Mouse (Mus musculus) MEL (cell line): Measurements from ENCODE around the gene Palm. TPM values are rescaled to one million over a fixed set of nuclear protein-coding genes. Genes with fewer than 3 reads are reported as not detected.

Experiments
- DNase-seq: peaks from one replicate; pipeline ENCODE4 v3.0.0; 2011; ENCODE audit warnings: low read depth, low spot score
- H3K27ac ChIP-seq: 2 replicates; pipeline ENCODE4 v1.5.1; 2012; ENCODE audit warnings: low read depth, mild to moderate bottlenecking, control low read depth, low read length, moderate library complexity; ENCODE audit not compliant: control insufficient read depth
- H3K27me3 ChIP-seq, 2 experiments: fragments of 150-350 bp in 1 of 2; sonication (generic) in 1 of 2; 2 replicates each; pipeline ENCODE4 v1.6.1; 2012; ENCODE audit warnings: low read length in 2 of 2, mild to moderate bottlenecking in 2 of 2, improper control_type of control experiment in 1 of 2, moderate library complexity in 1 of 2; ENCODE audit not compliant: insufficient read depth in 2 of 2, control insufficient read depth in 1 of 2
- H3K36me3 ChIP-seq, 2 experiments: 2 replicates each; pipeline ENCODE4 v1.6.1; 2012 to 2014; ENCODE audit warnings: low read length in 2 of 2, improper control_type of control experiment in 1 of 2, inconsistent platforms in 1 of 2, mild to moderate bottlenecking in 1 of 2; ENCODE audit not compliant: insufficient read depth in 2 of 2, control insufficient read depth in 1 of 2
- H3K4me1 ChIP-seq, 2 experiments: fragments of 150-350 bp in 1 of 2; sonication (generic) in 1 of 2; 2 replicates each; pipeline ENCODE4 v1.6.1; 2012; ENCODE audit warnings: low read length in 2 of 2, improper control_type of control experiment in 1 of 2, mild to moderate bottlenecking in 1 of 2; ENCODE audit not compliant: insufficient read depth in 2 of 2, control insufficient read depth in 1 of 2
- H3K4me3 ChIP-seq, 2 experiments: fragments of 150-350 bp in 1 of 2; sonication (generic) in 1 of 2; 2 replicates each; pipeline ENCODE4 v1.5.1; 2012; ENCODE audit warnings: low read depth in 2 of 2, low read length in 2 of 2, mild to moderate bottlenecking in 2 of 2, moderate library complexity in 2 of 2, control low read depth in 1 of 2, improper control_type of control experiment in 1 of 2; ENCODE audit not compliant: control insufficient read depth in 1 of 2, insufficient read depth in 1 of 2
- H3K79me2 ChIP-seq: 2 replicates; pipeline ENCODE4 v1.6.1; 2012; ENCODE audit warnings: mild to moderate bottlenecking, low read length, moderate library complexity; ENCODE audit not compliant: control insufficient read depth, poor library complexity, insufficient read depth
- H3K9ac ChIP-seq: 2 replicates; pipeline ENCODE4 v1.6.1; 2012; ENCODE audit warnings: low read depth, mild to moderate bottlenecking, control low read depth, low read length, moderate library complexity; ENCODE audit not compliant: control insufficient read depth, poor library complexity, severe bottlenecking
- H3K9me3 ChIP-seq: fragments of 150-350 bp; sonication (generic); replicated peaks from 2 replicates; pipeline ENCODE4 v1.6.1; 2012; ENCODE audit warnings: mild to moderate bottlenecking, low read length, improper control_type of control experiment, moderate library complexity; ENCODE audit not compliant: insufficient read depth
- BHLHE40 ChIP-seq: IDR thresholded peaks from 2 replicates; pipeline ENCODE4 v1.6.1; 2012; ENCODE audit warnings: low read depth, mild to moderate bottlenecking, inconsistent platforms, low read length, improper control_type of control experiment, borderline replicate concordance
- CHD1 ChIP-seq: IDR thresholded peaks from 2 replicates; pipeline ENCODE4 v1.6.1; 2012; ENCODE audit warnings: low read depth, mild to moderate bottlenecking, inconsistent platforms, low read length, improper control_type of control experiment
- CHD2 ChIP-seq: IDR thresholded peaks from 2 replicates; pipeline ENCODE4 v1.6.1; 2011; ENCODE audit warnings: low read length, improper control_type of control experiment
- CTCF ChIP-seq, 3 experiments: IDR thresholded peaks in 2 of 3; conservative IDR thresholded peaks in 1 of 3; 2 replicates each; pipeline ENCODE4 v1.5.1; 2011 to 2012; ENCODE audit warnings: low read length in 3 of 3, low read depth in 2 of 3, mild to moderate bottlenecking in 2 of 3, improper control_type of control experiment in 1 of 3, inconsistent platforms in 1 of 3, mixed read lengths in 1 of 3, moderate library complexity in 1 of 3; ENCODE audit not compliant: control insufficient read depth in 1 of 3, insufficient read depth in 1 of 3, poor library complexity in 1 of 3, severe bottlenecking in 1 of 3
- E2F4 ChIP-seq: IDR thresholded peaks from 2 replicates; pipeline ENCODE4 v1.6.1; 2011; ENCODE audit warnings: low read depth, low read length, improper control_type of control experiment, borderline replicate concordance
- ELF1 ChIP-seq: IDR thresholded peaks from 2 replicates; pipeline ENCODE4 v1.6.1; 2014; ENCODE audit warnings: low read depth, mild to moderate bottlenecking, inconsistent platforms, low read length, improper control_type of control experiment, moderate library complexity
- EP300 ChIP-seq, 2 experiments: IDR thresholded peaks; 2 replicates each; pipeline ENCODE4 v1.6.1; 2011; ENCODE audit warnings: improper control_type of control experiment in 2 of 2, low read length in 2 of 2, low read depth in 1 of 2, mild to moderate bottlenecking in 1 of 2
- ETS1 ChIP-seq: IDR thresholded peaks from 2 replicates; pipeline ENCODE4 v1.6.1; 2012; ENCODE audit warnings: low read depth, mild to moderate bottlenecking, inconsistent platforms, low read length, improper control_type of control experiment, moderate library complexity
- GABPA ChIP-seq: IDR thresholded peaks from 2 replicates; pipeline ENCODE4 v1.6.1; 2012; ENCODE audit warnings: low read depth, mild to moderate bottlenecking, inconsistent platforms, low read length, improper control_type of control experiment, moderate library complexity
- GATA1 ChIP-seq: IDR thresholded peaks from 2 replicates; pipeline ENCODE4 v1.6.1; 2011; ENCODE audit warnings: low read depth, low read length, improper control_type of control experiment
- HCFC1 ChIP-seq: IDR thresholded peaks from 2 replicates; pipeline ENCODE4 v1.6.1; 2012; ENCODE audit warnings: low read depth, mild to moderate bottlenecking, inconsistent platforms, low read length, improper control_type of control experiment, moderate library complexity
- JUND ChIP-seq: IDR thresholded peaks from 2 replicates; pipeline ENCODE4 v1.6.1; 2011; ENCODE audit warnings: low read depth, mild to moderate bottlenecking, improper control_type of control experiment, low read length
- KAT2A ChIP-seq: conservative IDR thresholded peaks from 2 replicates; pipeline ENCODE4 v1.6.1; 2012; ENCODE audit warnings: low read depth, low read length, improper control_type of control experiment, inconsistent platforms
- MAFK ChIP-seq: IDR thresholded peaks from 2 replicates; pipeline ENCODE4 v1.6.1; 2011; ENCODE audit warnings: low read depth, mild to moderate bottlenecking, low read length, improper control_type of control experiment, borderline replicate concordance
- MAX ChIP-seq: IDR thresholded peaks from 2 replicates; pipeline ENCODE4 v1.6.1; 2011; ENCODE audit warnings: low read length, improper control_type of control experiment
- MAZ ChIP-seq: IDR thresholded peaks from 2 replicates; pipeline ENCODE4 v1.6.1; 2012; ENCODE audit warnings: low read depth, mild to moderate bottlenecking, inconsistent platforms, low read length, improper control_type of control experiment
- MEF2A ChIP-seq: IDR thresholded peaks from 2 replicates; pipeline ENCODE4 v1.6.1; 2014; ENCODE audit warnings: low read depth, mild to moderate bottlenecking, inconsistent platforms, low read length, improper control_type of control experiment; ENCODE audit not compliant: poor library complexity, insufficient replicate concordance, severe bottlenecking; ENCODE audit errors: extremely low read depth
- MXI1 ChIP-seq: IDR thresholded peaks from 2 replicates; pipeline ENCODE4 v1.6.1; 2011; ENCODE audit warnings: mild to moderate bottlenecking, low read depth, low read length, improper control_type of control experiment
- MYC ChIP-seq: IDR thresholded peaks from 2 replicates; pipeline ENCODE4 v1.6.1; 2011; ENCODE audit warnings: low read depth, mild to moderate bottlenecking, low read length, improper control_type of control experiment, moderate library complexity
- NRF1 ChIP-seq: IDR thresholded peaks from 2 replicates; pipeline ENCODE4 v1.6.1; 2014; ENCODE audit warnings: low read depth, mild to moderate bottlenecking, inconsistent platforms, low read length, improper control_type of control experiment, moderate library complexity; ENCODE audit not compliant: poor library complexity, insufficient read depth, severe bottlenecking
- POLR2A ChIP-seq, 2 experiments: IDR thresholded peaks; 2 replicates each; pipeline ENCODE4 v1.6.1; 2011 to 2012; ENCODE audit warnings: low read length in 2 of 2, mild to moderate bottlenecking in 2 of 2, control low read depth in 1 of 2, improper control_type of control experiment in 1 of 2, low read depth in 1 of 2, moderate library complexity in 1 of 2; ENCODE audit not compliant: control insufficient read depth in 1 of 2, insufficient read depth in 1 of 2, poor library complexity in 1 of 2
- POLR2AphosphoS2 ChIP-seq: IDR thresholded peaks from 2 replicates; pipeline ENCODE4 v1.6.1; 2011; ENCODE audit warnings: low read length, improper control_type of control experiment
- POLR2AphosphoS5 ChIP-seq: IDR thresholded peaks from 2 replicates; pipeline ENCODE4 v1.6.1; 2012; ENCODE audit warnings: low read depth, borderline replicate concordance, mild to moderate bottlenecking, inconsistent platforms, low read length, moderate library complexity, mixed read lengths
- RAD21 ChIP-seq: IDR thresholded peaks from 2 replicates; pipeline ENCODE4 v1.6.1; 2011; ENCODE audit warnings: mild to moderate bottlenecking, low read depth, low read length, improper control_type of control experiment
- RCOR1 ChIP-seq: IDR thresholded peaks from 2 replicates; pipeline ENCODE4 v1.6.1; 2012; ENCODE audit warnings: low read depth, mild to moderate bottlenecking, inconsistent platforms, low read length, improper control_type of control experiment
- SIN3A ChIP-seq: IDR thresholded peaks from 2 replicates; pipeline ENCODE4 v1.6.1; 2012; ENCODE audit warnings: low read length, improper control_type of control experiment, inconsistent platforms
- SMC3 ChIP-seq: IDR thresholded peaks from 2 replicates; pipeline ENCODE4 v1.6.1; 2011; ENCODE audit warnings: low read depth, low read length, improper control_type of control experiment
- TAL1 ChIP-seq: IDR thresholded peaks from 2 replicates; pipeline ENCODE4 v1.6.1; 2012; ENCODE audit warnings: mild to moderate bottlenecking, inconsistent platforms, low read length, moderate library complexity, mixed read lengths
- TBP ChIP-seq: IDR thresholded peaks from 2 replicates; pipeline ENCODE4 v1.8.0; 2011; ENCODE audit warnings: low read depth, low read length, improper control_type of control experiment
- TCF12 ChIP-seq: IDR thresholded peaks from 2 replicates; pipeline ENCODE4 v1.6.1; 2014; ENCODE audit warnings: low read depth, mild to moderate bottlenecking, inconsistent platforms, low read length, improper control_type of control experiment, moderate library complexity
- UBTF ChIP-seq: IDR thresholded peaks from 2 replicates; pipeline ENCODE4 v1.6.1; 2012; ENCODE audit warnings: low read depth, mild to moderate bottlenecking, inconsistent platforms, low read length, improper control_type of control experiment, moderate library complexity, borderline replicate concordance; ENCODE audit not compliant: insufficient read depth
- USF2 ChIP-seq, 2 experiments: IDR thresholded peaks; 2 replicates each; pipeline ENCODE4 v1.6.1; 2011 to 2012; ENCODE audit warnings: improper control_type of control experiment in 2 of 2, low read length in 2 of 2, borderline replicate concordance in 1 of 2, inconsistent platforms in 1 of 2, low read depth in 1 of 2, mild to moderate bottlenecking in 1 of 2; ENCODE audit not compliant: insufficient read depth in 1 of 2
- ZKSCAN1 ChIP-seq: IDR thresholded peaks from 2 replicates; pipeline ENCODE4 v1.6.1; 2012; ENCODE audit warnings: low read depth, mild to moderate bottlenecking, inconsistent platforms, low read length, improper control_type of control experiment, moderate library complexity
- ZMIZ1 ChIP-seq: IDR thresholded peaks from 2 replicates; pipeline ENCODE4 v1.6.1; 2012; ENCODE audit warnings: low read depth, mild to moderate bottlenecking, inconsistent platforms, low read length, improper control_type of control experiment, moderate library complexity
- ZNF384 ChIP-seq: IDR thresholded peaks from 2 replicates; pipeline ENCODE4 v1.6.1; 2012; ENCODE audit warnings: low read depth, mild to moderate bottlenecking, inconsistent platforms, low read length, improper control_type of control experiment
- polyA plus RNA-seq, 2 experiments: library from polyadenylated mRNA; stranded (reverse) in 1 of 2; unstranded in 1 of 2; fragments of >175 nt in 1 of 2; fragments of >200 nt in 1 of 2; gene quantifications; 2 replicates each; pipeline versions ENCODE4 v1.2.1 to v1.2.4; 2012; ENCODE audit warnings: low replicate concordance in 2 of 2, low read depth in 1 of 2; ENCODE audit not compliant: insufficient read length in 2 of 2, insufficient read depth in 1 of 2, missing spikeins in 1 of 2
- total RNA-seq: library from RNA; depleted of rRNA; stranded (reverse); fragments of 300-350 nt; gene quantifications from 2 replicates; pipeline ENCODE4 v1.2.3, GENCODE M21; 2012

Gene Palm
- total and polyA plus RNA-seq, 3 experiments = 4.8 to 15.5 TPM; not detected in 1

DNA sequence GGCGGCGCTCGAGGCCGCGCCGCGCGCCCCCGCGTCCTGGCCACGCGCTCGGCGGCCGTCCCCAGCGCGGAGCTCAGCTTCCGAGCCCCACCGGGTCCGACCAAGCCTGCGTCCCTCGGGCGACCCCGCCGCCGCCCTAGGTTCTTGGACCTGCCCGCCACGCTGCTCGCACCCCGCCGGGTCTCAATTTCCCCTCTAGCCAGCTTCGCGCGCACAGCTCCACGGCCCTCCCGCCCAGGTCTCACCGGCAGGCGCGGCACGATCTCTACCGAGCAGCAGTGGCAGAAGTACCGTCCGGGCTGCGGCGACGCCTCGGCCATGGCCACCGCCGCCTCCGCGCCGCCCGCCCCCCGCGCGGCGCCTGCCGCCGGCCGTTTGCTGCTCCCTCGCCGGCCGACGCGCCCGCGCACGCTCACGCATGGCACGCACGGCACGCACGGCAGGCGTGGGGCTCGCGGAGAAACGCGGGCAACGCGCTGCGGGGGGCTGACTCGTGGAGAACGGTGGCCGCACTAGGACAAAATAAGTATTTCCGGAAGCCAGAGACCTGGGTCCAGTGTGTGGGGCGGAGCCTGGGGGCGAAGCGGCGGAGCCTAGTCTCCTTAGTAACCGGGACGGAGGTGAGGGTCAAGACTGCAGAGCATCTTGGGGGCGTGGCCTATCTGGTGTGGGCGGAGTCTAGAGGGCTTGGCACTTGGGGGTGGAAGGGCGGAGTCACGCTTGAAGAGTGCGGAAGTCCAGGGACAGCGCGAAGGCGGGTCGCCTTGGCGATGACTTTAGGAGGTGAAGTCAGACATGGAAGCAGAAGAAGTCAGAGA is 26.7 kb upstream of the Palm start, which contains the start of gene Rnf126:
TSS of gene Rnf126 (minus strand) at position 445 of the 818 bp plus-strand sequence.
- Histone ChIP-seq H3K9me3 (no peaks in the 10 kb centered on the region), H3K27me3 (no peaks in the 10 kb centered on the region), H3K9ac (peak within 1 kb of the TSS; percentile 100), H3K4me3 (peak within 1 kb of the TSS; percentile 80 to 99), H3K4me1 (peaks cover 0 to 19% of the 10 kb centered on the region in 2 experiments; a peak in 3 of 4 replicates), H3K36me3 (peaks cover 0 to 13% of the 10 kb centered on the region in 2 experiments; a peak in 2 of 4 replicates), H3K27ac (peak within 1 kb of the TSS; percentile 83), H3K79me2 (peaks cover 43% of the 10 kb centered on the region)
- peak; percentile 100 for DNase-seq
- TF ChIP-seq UBTF (no peak), HCFC1 (peak; percentile 92), TCF12 (peak; percentile 35; the same call in 1 of the 2 replicates), GATA1 (no peak), GABPA (no peak), POLR2A (IDR thresholded peaks at IDR 0.05; ENCODE audit: control insufficient read depth in 1 of 2, insufficient read depth in 1 of 2, low read depth in 1 of 2, low read length in 2 of 2, poor library complexity in 1 of 2) (peak; percentile 64 to 94; a peak in 3 of 4 replicates), SMC3 (no peak), USF2 (IDR thresholded peaks at IDR 0.05; ENCODE audit: borderline replicate concordance in 1 of 2, insufficient read depth in 1 of 2, low read depth in 1 of 2, low read length in 2 of 2) (no peak), NRF1 (peak; percentile 71), POLR2AphosphoS5 (no peak), JUND (no peak), MAFK (no peak), BHLHE40 (peak; percentile 33; the same call in 1 of the 2 replicates), ZKSCAN1 (no peak), TAL1 (no peak), ZNF384 (no peak), RCOR1 (no peak), RAD21 (no peak), ELF1 (peak; percentile 96), CHD1 (no peak), POLR2AphosphoS2 (no peak), TBP (peak; percentile 29; the same call in 1 of the 2 replicates), CHD2 (no peak), MAZ (peak; percentile 79; the same call in 1 of the 2 replicates), SIN3A (peak; percentile 97), MXI1 (peak; percentile 87; the same call in 1 of the 2 replicates), E2F4 (no peak), MEF2A (no peak), KAT2A (peak; percentile 62; the same call in 1 of the 2 replicates), MYC (peak; percentile 39; the same call in 1 of the 2 replicates), ZMIZ1 (no peak; the same call in 1 of the 2 replicates), MAX (peak; percentile 76), EP300 (IDR thresholded peaks at IDR 0.05; ENCODE audit: low read depth in 1 of 2, low read length in 2 of 2) (no peak), ETS1 (no peak), CTCF (IDR thresholded peaks at IDR 0.05 in 2 of 3, conservative IDR thresholded peaks at IDR 0.05 in 1 of 3; ENCODE audit: control insufficient read depth in 1 of 3, insufficient read depth in 1 of 3, low read depth in 2 of 3, low read length in 3 of 3, poor library complexity in 1 of 3, severe bottlenecking in 1 of 3) (no peak)
